Mouse (Mus musculus) cerebellum, adult 9-10 months (tissue): ENCODE data around the gene Sgta.
"Not testable (repeated sequence)": the region's sequence is repeated elsewhere in the genome, so short reads cannot be mapped to it uniquely, and the experiment has no call there.

Experiments
- DNase-seq: peaks from one replicate; pipeline ENCODE4 v3.0.0; 2022

Sgta gene

DNA sequence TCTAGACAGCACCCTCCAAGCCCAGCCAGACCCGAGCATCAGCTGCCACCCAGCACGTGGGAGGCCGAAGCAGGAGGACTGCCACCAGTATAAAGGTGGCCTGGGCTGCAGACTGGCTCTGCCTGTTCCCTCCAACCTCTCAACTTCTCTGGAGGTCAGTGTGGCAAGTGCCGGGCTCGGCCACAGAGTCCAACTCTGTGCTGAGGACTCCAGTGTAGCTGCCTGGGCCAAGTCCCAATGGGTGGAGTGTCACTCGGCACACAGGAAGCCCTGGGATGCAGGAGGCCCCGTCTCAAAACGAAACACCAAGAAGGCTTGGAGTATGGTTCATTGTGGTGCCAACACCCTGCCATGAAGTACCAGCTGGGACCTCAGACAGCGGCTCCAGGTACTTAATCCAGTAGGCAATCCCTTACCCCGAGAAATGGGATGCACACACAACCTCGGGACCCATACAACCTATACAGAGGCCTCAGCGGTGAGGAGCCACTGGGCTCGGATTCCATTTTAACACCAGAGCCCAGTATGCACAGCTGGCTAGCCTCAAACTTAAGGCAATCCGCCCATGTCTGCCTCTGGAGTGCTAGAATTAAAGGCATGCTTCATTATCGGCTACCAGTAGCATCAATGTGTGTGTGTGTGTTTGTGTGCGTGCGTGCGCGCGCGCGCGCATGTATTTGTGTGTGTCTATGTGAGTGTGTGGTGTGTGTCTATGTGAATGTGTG is 2.4 kb downstream of the Sgta start:
- no peak for DNase-seq

DNA sequence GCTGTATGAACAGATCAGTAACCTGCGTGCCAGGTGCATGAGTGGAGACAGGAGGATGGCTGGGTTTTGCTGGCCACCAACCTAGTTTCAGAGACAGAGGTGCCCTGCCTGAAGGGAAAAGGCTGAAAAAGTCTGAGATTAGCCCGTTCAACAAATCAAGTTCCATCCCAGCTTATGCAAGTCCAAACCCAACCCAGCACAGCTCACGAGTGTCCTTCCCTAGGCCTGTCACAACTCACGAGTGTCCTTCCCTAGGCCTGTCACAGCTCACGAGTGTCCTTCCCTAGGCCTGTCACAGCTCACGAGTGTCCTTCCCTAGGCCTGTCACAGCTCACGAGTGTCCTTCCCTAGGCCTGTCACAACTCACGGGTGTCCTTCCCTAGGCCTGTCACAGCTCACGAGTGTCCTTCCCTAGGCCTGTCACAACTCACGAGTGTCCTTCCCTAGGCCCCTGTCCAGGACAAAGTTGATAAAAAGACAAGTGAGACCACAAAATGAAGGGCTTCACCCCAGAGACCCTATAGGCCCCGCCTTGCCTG is 4.1 kb downstream of the Sgta start:
- not testable (repeated sequence) for DNase-seq

DNA sequence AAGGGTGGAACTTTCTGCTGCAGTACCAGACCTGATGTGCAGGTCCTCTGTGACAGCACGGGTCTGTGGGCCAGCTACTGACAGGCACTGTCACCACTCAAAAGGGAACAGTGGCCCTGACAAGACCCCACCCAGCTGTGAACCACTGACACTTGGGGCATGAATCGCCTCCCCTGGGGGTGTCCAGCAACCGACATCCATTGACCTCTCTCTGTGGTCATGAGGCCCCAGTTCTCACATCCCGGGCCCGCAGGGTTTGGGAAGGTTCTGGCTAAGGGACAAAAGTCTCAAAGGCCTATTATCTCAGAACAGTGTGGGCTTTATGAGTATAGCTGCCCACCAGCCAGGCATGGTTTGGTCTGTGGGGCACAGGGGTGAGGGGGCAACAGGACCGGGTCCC is 4.8 kb downstream of the Sgta start:
- DNase-seq, result no peak

DNA sequence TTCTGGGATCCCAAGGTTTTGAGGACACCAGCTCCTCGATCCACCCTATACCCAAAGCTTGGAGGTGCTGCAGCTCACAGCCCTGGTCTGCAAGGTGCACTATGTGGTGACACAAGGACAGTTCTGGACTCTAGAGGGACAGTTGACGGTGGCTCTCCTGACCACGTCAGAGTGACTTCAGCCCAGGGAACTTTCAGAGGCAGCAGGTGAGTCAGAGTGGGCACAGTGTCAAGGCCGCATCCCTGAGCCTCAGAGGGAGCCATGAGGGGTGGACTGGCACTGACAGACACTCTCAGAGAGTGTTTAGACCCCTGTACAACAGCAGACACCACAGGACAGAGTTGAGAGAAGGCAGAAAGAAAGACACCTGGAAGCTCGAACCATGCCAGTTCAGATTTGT is 7.4 kb downstream of the Sgta start:
- no peak for DNase-seq

DNA sequence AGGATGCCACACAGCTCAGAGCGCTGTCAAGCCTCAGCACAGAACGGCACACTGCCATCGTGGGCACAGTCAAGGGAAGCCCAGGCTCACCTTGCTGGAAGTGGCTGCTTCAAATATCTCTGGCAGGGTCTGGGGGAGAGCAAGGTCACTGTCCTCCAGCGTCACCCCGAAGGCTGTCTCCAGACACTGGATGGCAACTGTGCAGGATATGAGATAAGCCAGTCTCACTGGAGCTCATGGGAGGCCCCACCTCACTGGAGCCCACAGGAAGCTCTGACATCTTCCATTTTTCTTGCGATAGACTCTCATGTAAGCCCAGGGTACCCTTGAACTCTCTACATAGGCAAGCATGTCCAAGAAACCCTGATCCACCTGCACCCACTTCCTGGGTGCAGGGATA is 8.8 kb downstream of the Sgta start:
- DNase-seq, result no peak

DNA sequence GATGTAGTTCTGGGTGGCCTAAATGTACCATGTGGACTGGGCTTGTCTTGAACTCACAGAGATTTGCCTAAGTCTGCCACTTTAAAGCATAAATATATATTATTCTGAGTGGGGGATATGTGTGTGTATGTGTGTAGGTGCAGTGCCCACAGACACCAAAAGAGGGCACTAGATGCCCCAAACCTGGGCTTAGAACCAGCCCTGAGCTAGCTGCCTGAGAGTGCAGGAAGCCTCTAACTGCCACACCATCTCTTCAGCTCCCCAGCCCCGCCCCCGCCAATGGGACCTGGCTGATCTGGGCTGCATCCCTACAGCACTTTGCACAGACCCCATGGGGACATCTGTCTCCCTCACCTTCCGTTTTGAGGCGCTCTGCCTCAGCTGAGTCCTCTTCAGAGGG is 9.3 kb downstream of the Sgta start:
- DNase-seq, result no peak

DNA sequence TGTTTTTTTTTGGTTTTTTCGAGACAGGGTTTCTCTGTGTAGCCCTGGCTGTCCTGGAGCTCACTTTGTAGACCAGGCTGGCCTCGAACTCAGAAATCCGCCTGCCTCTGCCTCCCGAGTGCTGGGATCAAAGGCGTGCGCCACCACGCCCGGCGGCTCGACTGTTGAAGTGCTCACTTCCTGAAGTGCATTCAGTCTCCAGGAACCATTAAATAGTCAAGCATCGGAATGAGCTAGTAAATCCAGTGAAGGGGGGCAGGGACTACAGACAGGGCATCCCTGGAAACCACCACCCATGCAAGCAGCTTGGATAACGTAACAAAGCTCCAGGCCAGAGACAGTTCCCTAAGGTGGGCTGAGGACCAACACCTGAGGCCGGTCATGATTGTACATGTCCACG is 14.7 kb downstream of the Sgta start:
- not testable (repeated sequence) for DNase-seq

DNA sequence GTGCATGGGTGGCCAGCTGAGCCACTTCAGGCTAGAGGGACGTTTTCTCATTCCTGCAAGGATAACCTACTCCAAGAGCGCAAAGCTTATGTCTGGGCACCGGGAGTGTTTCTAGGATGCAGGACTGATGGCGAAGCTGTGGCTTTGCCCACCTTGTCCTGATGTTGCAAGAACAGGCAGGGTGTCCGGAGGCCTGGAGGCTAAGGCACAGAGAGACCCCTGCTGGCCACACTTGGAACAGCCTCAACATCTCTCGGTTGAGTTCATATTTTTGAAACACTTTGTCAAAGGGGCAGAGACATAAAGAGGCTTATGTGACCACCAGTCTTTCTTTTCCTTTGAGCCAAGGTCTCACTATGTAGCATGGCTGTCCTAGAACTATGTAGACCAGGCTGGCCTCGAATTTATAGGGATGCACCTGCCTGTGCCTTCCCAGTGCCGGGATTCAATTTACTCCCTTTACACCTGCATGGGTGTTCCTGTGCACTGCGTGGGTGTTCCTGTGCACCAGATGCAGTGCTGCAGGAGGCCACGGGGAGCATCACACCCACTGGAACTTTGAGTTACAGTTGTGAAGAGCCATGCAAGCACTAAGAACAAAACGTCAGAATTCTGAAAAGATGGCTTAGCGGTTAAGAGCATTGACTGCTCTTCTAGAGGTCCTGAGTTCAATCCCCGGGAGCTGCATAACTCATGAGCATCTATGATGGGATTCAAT is 18.4 kb downstream of the Sgta start:
- DNase-seq, result peak; percentile 86

DNA sequence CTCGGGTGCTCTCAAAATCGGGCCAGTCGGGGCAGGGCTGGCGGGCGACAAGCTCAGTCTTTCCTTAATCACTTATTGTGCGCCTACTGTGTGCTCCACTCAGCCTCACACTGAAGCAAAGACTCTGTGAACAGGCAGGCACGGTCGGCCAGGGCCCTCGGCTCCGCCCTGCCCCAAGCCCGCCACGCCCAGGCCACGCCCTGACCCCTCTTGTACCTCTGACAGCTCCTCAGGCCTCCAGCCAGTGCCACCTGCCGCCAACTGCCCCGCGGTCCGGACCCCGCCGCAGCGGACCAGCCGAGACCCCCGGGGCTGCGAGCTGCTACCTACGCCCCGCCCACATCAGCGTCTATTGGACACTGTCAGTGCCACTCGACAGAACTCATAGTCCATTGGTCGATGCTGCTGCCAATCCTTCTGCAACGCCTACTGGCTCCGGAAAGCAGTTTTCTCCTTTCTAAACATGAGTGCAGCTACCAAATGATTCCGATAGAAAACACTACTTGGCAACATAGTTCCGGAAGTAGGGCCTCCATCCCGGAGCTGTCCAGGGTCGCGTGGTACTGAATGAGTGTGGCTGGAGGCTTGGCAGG is 22.9 kb downstream of the Sgta start, which contains the start of gene Slc39a3:
Gene Slc39a3 (minus strand): TSS at position 439 of the 593 bp plus-strand sequence.
- DNase-seq, result peak; percentile 99

DNA sequence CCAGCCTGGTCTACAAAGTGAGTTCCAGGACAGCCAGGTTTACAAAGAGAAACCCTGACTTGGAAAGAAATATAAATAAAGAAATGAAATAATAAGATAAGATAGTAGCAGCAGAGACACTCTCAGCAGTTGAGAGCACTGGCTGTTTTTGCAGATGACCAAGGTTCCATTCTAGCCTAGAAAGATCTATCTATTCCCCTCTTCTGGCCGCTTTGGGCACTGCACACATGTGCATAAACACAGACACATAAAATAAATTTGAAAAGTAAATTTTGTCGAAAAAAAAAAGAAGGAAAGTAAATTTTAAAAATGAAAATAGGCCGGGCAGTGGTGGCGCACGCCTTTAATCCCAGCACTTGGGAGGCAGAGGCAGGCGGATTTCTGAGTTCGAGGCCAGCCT is 23.7 kb downstream of the Sgta start:
- DNase-seq, result peak; percentile 58

DNA sequence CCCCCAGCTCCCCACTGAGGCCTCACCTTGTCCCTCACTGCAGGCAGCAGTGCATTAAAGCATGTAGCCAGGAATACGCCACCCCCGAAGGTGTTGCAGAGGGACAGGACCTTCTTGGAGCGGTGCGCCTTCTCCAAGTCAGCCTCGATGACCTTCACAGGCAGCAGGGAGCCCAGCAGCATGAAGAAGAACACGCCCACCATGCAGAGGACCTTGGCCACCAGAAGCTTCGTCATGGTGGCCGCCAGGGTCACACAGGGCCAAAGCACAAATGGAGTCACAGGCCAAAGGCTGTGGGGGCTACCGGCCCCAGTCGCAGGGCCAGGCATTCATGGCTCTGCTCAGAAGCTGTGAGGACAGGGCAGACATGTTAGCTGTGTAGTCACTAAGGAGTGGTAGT is 26.4 kb downstream of the Sgta start:
- DNase-seq, result no peak

DNA sequence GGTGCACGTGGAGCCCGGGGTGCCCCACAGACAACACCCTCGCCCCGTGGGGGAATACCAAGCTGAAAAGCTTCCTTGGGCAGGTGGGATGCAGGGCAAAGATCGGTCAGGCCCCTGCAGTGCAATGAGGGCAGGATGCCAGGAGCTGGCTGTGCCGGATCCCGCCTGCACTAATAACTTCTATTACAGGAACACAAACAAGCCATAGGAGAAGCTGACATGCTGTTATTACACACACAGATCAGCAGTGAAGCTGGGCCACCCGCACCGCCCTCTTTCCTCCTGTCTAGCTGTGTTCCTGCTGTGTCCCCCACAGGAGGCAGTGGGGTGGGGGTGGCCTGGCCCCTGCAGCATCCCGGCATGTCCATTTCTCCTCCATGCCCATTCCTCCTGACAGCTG is 30.9 kb downstream of the Sgta start:
- DNase-seq, result peak; percentile 66

DNA sequence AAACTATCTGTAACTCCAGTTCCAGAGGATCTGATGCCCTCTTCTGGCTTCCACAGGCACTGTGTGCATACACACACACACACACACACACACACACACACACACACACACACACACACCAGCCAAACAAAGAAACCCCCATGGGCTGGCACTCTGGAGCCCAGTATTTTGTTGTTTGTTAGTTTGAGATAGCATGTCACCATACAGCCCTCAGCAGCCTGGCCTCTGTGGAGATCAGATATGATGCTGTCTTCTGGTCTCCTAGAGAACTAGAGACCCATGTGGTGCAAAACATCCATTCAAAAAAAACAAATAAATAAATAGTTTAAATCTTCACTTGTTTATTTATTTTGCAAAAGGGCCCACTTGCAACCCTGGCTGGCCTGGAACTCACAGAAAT is 31.8 kb downstream of the Sgta start:
- DNase-seq, result no peak

DNA sequence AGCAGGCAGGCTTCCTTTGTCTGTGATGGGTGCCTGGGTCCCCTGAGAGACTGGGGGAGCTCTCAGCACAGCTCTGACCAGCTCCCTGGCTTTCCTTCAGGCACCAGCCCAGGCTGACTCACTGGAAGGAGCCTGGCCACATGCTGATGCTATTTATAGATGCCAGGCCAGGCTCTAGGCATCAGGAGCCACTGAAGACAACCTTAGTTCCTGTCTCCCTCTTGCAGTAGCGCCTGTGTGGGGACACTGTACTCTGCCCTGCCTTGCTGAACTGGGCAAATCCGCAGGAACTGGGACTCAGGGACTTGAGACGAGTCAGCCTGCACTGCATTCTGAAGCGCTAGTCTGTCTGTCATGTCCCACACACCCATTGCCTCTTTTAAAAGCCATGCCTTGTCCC is 32.6 kb downstream of the Sgta start:
- peak; percentile 88 for DNase-seq

DNA sequence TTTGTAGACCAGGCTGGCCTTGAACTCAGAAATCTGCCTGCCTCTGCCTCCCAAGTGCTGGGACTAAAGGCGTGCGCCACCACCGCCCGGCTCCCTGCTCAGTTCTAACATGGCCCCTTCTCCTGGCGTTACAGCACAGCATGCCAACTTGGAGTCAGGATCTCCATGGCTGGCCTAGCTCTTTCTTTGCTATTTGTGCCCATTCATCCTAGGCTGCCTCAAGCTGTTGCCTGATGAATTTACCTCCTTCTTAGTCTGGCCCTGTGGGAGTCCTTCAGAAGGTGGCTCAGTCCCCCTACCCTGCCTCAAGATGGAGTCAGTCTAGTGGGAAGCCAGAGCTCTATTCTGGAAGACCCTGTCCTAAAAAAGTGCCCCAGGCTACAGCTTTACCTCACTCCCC is 33.1 kb downstream of the Sgta start:
- peak; percentile 59 for DNase-seq

DNA sequence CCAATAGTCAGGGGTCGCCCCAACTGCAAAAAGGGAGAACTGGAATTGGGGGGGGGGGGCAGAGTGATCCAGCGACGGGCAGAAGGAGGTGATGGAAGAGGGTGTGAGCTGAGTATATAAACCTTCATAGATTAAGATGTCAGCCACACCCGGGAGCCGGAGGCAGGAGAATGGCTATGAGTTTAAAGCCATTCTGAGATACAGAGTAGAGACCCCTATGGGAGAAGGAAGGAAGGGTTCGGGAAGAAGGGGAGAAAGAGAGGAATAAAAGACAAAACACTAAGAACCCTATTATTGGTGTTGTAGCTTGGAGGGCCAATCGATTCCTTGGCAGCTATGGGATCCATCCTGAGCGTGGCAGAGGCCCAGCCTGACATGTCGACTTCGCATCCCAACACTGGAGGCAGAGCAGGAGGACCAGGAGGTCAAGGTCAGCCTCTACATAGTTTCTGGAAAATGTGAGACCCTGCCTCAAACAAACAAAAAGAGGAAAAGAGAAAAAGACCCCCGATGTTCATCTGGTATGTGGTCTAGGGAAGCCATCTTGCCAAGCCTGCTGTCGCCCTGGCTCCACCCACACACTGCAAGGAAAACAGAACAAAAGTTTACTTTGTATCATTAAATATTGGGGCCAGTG is 34.2 kb downstream of the Sgta start, which contains the start of gene Diras1:
Gene Diras1 (minus strand): TSS at position 24 of the 637 bp plus-strand sequence.
- no peak for DNase-seq

DNA sequence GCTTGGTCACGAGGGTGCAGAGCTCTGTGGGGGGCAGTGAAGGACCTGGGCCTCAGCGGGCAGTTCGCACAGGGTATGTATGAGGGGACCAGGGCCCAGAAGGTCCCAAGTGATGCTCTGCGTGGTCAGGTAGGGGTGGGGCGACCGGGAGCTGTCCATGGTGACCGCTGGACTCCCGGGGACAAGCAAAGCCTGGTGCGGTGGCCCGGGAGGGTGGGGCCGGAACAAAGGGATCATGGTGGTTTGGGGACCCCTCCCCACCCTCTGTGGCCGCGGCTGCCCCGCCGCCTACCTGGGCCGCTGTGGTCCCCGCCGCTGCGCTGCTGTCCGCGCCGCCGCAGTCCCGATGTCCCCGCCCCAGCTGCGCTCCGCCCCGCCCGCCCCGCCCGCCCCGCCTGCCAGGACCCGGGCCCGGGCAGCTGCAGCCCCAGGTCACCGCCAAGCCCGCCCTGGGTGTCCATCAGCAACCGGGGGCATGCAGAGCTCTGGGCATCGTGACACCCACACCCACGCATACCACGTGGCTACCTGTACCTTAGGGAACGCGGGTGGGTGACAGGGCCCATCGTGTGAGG is 34.8 kb downstream of the Sgta start:
- peak; percentile 62 for DNase-seq

DNA sequence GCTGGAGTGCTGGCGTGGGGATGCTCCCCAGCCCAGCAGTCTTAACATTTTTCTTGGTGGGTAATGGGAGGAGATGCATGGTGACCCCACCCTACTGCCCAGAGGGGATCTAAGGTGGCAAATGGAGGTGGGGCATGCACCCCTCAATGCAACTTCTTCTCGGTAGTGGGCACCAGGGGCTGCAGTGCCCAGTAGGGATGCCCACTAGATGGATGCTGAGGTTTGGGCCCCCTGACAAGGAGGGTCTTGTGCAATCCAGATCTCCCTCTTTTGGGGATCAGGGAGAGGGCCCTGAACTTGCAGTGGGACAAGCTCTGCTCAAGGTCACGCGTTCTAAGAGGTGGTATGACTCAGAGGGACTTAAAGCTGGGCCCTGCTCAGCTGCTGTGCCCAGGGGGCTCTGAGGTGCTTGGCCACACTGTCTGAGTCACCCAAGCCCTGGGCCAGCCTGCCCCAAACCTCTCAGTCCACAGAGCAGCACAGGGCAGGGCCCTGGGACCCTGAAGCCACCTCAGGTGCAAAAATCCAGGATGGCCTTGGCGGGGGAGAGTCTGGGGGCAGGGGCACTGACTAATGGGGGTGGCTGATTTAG is 35.5 kb downstream of the Sgta start:
- peak; percentile 55 for DNase-seq

DNA sequence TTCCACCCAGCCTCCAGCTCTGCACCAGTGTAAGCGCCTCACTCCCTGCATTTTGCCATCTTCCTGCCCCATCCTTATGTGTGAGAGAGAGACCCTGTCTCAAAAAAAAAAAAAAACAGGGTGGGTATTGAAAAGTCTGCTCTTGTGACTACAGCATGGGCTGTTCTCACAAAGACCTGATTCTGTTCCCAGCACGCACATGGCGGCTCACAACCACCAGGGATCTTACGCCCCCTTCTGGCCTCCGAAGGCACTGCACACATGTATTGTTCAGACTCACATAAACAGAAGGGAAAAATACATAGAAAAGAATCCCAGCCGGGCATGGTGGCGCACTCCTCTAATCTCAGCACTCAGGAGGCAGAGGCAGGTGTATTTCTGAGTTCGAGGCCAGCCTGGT is 37.2 kb downstream of the Sgta start:
- peak; percentile 67 for DNase-seq

DNA sequence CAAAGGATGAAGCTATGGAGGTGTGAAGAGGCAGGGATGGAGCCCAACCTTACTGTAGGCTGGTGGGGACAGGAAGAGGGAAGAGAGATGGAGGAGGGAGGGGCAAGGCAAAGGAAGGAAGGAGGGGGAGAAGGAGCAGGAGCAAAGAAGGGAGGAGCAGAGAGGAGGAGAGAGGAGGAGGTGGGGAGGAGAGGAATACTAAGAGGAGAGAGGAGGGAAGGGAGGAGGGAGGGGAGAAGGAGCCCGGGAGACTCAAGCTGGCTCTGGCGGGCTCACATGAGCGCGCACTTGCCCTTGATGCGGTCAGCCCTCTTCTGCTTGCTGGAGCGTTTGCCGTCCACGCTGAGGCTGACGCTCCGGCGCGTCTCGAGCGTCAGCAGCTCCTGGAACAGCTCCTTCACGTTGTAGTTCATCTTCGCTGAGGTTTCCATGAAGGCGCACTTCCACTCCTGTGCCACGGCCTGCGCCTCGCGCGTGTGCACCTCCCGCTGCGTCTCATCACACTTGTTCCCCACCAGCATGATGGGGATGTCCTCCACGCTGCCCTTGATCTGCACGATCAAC is 38.4 kb downstream of the Sgta start:
- DNase-seq, result peak; percentile 48

DNA sequence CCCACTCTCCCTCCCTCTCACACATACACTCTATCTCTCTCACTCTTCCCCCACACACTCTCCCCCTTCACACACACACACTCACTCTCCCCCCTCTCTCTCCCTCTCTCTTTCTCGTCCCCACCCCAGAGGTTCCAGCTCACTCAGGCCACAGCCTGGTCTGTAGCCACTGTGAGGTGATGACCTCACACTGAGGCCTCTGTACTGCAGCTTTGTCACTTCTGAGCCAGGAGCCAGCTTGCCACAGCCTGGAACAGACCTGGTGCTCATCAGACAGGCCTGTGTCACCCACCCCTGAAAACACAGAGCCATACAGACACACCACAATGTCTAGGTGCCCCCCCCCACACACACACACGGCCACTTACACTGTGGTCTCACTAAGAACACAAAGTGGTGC is 39.8 kb downstream of the Sgta start:
- DNase-seq, result no peak

DNA sequence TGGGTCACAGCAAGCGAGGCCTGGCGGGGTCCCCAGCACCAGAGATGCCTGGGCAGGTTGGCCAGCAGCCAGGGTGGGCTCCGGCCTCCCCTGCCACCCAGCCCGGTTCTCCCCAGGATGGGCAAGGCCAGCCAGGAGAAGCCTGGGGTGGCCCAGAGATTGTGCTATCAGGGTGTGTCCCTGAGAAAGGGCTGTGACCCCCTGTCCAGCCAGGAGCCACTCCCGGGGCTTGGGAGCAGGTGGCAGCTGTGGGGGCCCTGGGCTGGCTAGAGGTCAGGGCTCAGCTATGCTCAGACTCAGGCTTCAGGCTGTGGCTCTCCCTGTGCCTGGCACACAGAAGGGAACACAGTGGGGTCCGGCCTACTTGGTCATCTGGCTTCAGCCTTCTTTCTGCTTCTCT is 40.3 kb downstream of the Sgta start:
- DNase-seq, result no peak
